Mouse (Mus musculus) adipocyte (in vitro differentiated cells): ENCODE measurements around the gene Zfp771.

Source experiments
- DNase-seq: peaks from one replicate; pipeline ENCODE4 v3.0.0-alpha.2; 2016; ENCODE audit warnings: low spot score

Gene Zfp771

GRCm38 (mm10) chr7:127285154-127285553 is 41.1 kb downstream of the Zfp771 start:
- no peak for DNase-seq

- DNase-seq = no peak
These were observed 43.9 kb downstream of the Zfp771 start for GRCm38 (mm10) chr7:127287940-127288339.

- no peak for DNase-seq
These were observed 45.2 kb downstream of the Zfp771 start for GRCm38 (mm10) chr7:127289306-127289705.

- no peak for DNase-seq
These were observed 46.1 kb downstream of the Zfp771 start for GRCm38 (mm10) chr7:127290142-127290541.

GRCm38 (mm10) chr7:127296098-127296497 is 52.0 kb downstream of the Zfp771 start, which contains the start of gene Itgal:
Gene Itgal, plus strand, starts transcription at chr7:127296260.
- no peak for DNase-seq

- no peak for DNase-seq
These were observed 52.9 kb downstream of the Zfp771 start for GRCm38 (mm10) chr7:127296786-127297555.

- no peak for DNase-seq
These were observed 53.6 kb downstream of the Zfp771 start for GRCm38 (mm10) chr7:127297586-127298193.
